Mouse (Mus musculus) heart, postnatal 0 days (tissue): ENCODE results near the gene Eif4g3. TPM values are rescaled to one million over a fixed set of nuclear protein-coding genes. Genes with fewer than 3 reads are reported as not detected.

Source experiments
- ATAC-seq: fragments of 200-750 bp; cut with Nextera tagmentation; 2 replicates; pipeline ENCODE4 v1.8.0; 2017; ENCODE audit warnings: low read depth, moderate number of reproducible peaks, moderate library complexity; ENCODE audit not compliant: insufficient read depth
- DNase-seq: peaks from one replicate; pipeline ENCODE4 v3.0.0-alpha.2; 2016; ENCODE audit warnings: low spot score
- H3K27ac ChIP-seq: fragments of 300-500 bp; sonication (generic); 2 replicates; pipeline ENCODE4 v1.5.1; 2014; ENCODE audit warnings: low read depth, mild to moderate bottlenecking
- H3K27me3 ChIP-seq: fragments of 300-500 bp; sonication (generic); 2 replicates; pipeline ENCODE4 v1.6.1; 2014; ENCODE audit warnings: low read length, mixed read lengths; ENCODE audit not compliant: control insufficient read depth, insufficient read depth
- H3K36me3 ChIP-seq: fragments of 300-500 bp; sonication (generic); replicated peaks from 2 replicates; pipeline ENCODE4 v1.6.1; 2014; ENCODE audit warnings: low read length, mixed read lengths; ENCODE audit not compliant: control insufficient read depth, insufficient read depth
- H3K4me1 ChIP-seq: fragments of 300-500 bp; sonication (generic); 2 replicates; pipeline ENCODE4 v1.6.1; 2014; ENCODE audit warnings: antibody characterized with exemption; ENCODE audit not compliant: control insufficient read depth, insufficient read depth
- H3K4me2 ChIP-seq: fragments of 300-500 bp; sonication (generic); 2 replicates; pipeline ENCODE4 v1.6.1; 2014; ENCODE audit warnings: low read depth, mild to moderate bottlenecking, low read length, moderate library complexity
- H3K4me3 ChIP-seq: fragments of 300-500 bp; sonication (generic); 2 replicates; pipeline ENCODE4 v1.5.1; 2014; ENCODE audit warnings: low read depth, low read length
- H3K9ac ChIP-seq: fragments of 300-500 bp; sonication (generic); replicated peaks from 2 replicates; pipeline ENCODE4 v1.6.1; 2014; ENCODE audit warnings: low read depth, low read length, mixed read lengths
- H3K9me3 ChIP-seq: fragments of 300-500 bp; sonication (generic); replicated peaks from 2 replicates; pipeline ENCODE4 v1.6.1; 2016; ENCODE audit warnings: low read length; ENCODE audit not compliant: control insufficient read depth
- CTCF ChIP-seq: IDR thresholded peaks from 2 replicates; pipeline ENCODE4 v1.5.1; 2016; ENCODE audit warnings: antibody characterized with exemption, control low read depth, low read depth
- EP300 ChIP-seq: IDR thresholded peaks from 2 replicates; pipeline ENCODE4 v1.6.1; 2016; ENCODE audit warnings: antibody characterized with exemption, low read depth
- WGBS: fragments of 180-500 bp; shearing (Covaris S2); extraction: QIAGEN DNeasy Blood & Tissue Kit; methylation state at CpG from one replicate; pipeline ENCODE4 v1.1.7; 2014; 5-methylcytosine and 5-hydroxymethylcytosine counted together
- polyA plus RNA-seq: library from polyadenylated mRNA; unstranded; fragments of >200 nt; fragmentation: Nextera tagmentation; extraction: Ambion mirVana; gene quantifications from 2 replicates; pipeline ENCODE4 v1.2.1, GENCODE M21; 2015
- total RNA-seq: library from RNA; depleted of rRNA; stranded (reverse); fragments of >200 nt; gene quantifications from 2 replicates; pipeline ENCODE4 v1.2.3, GENCODE M21; 2014; ENCODE audit warnings: low replicate concordance

Eif4g3 gene
- total and polyA plus RNA-seq, 2 experiments from 2014 or later: 10.7 to 11.1 TPM

DNA sequence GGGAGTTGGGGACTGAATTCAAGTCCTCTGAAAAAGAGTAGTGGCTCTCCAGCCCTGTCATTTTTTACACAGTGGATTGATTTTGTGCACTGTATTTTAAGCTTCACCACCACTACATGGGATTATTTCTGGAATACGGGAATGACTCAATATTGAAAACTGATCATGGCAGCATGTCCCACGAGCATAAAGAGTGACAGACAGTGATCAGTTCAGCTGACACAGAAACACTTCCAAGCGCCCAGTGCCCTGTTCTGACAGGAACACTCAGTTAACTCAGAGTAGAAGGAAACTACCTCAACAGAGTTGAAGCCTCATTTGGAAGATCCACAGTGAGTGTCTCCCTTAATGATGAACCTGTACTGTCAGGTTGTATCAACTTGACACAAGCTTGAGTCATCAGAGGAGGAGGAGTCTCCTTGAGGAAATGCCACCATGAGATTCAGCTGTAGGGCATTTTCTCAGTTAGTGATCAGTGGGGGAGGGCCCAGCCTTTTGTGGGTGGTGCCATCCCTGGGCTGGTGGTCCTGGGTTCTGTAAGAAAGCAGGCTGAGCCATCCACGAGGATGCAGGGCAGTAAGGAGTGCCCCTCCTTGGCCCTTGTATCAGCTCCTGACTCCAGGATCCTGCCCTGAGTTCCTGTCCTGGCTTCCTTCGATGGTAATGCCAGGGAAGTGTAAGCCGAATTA lies 82.2 kb downstream of the Eif4g3 start:
- no peaks in the 10 kb centered on the region for H3K27me3 ChIP-seq
- H3K27ac ChIP-seq: no peak overlapping the region
- TF ChIP-seq EP300 (no peak), CTCF (no peak)
- H3K4me3 ChIP-seq: no peak overlapping the region
- peaks cover 3% of the 10 kb centered on the region; the same call in 1 of the 2 replicates for H3K4me1 ChIP-seq
- no peaks in the 10 kb centered on the region for H3K9me3 ChIP-seq
- 71% methylated on average over 6 of the region's 6 CpGs for WGBS
- no peak overlapping the region for H3K9ac ChIP-seq
- DNase-seq: no peak
- 0 out of 2 replicates have a peak, but pooled peaks cover 6% of the 10 kb centered on the region for H3K36me3 ChIP-seq
- ATAC-seq: no peak
- H3K4me2 ChIP-seq: no peak overlapping the region

DNA sequence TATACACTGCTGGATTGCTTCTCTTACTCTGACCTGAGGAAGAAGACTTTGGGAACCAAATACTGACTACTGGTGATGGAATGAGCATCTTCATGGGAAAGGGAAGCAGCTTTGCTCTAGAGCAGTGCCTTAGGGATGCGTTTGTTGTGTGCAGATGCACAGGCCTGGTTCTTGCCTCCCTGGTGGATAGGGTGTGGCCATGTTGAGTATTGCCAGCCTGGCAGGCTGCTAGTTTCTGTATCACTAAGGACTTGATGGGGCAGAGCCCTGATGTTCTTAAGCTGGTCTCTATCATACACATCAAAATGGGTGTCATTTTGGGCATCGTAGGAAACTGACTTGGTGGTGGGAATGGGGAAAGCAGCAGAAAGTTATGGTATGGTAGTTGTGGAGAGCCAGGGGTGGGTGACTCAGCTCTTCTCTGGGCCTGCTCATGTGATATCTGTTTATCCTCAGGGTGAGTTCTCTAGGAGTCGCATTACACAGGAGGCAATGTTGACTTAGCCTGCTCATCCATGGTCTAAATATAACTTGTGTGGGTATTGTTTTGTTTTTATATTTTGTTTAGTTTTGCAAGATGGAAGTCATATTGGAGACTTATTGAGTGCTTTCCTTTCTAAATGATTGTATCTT lies 85.0 kb downstream of the Eif4g3 start:
- no peak overlapping the region for H3K4me3 ChIP-seq
- DNase-seq (no peak), ATAC-seq (no peak)
- H3K27ac ChIP-seq: no peak overlapping the region
- 73% methylated on average over 3 of the region's 3 CpGs for WGBS
- H3K36me3 ChIP-seq: peaks cover 7% of the 10 kb centered on the region
- H3K4me2 ChIP-seq: no peak overlapping the region
- H3K9me3 ChIP-seq: no peaks in the 10 kb centered on the region
- no peaks in the 10 kb centered on the region for H3K27me3 ChIP-seq
- H3K9ac ChIP-seq: no peak overlapping the region
- peaks cover 3% of the 10 kb centered on the region; the same call in 1 of the 2 replicates for H3K4me1 ChIP-seq
- no peak for TF ChIP-seq EP300
- no peak for TF ChIP-seq CTCF

DNA sequence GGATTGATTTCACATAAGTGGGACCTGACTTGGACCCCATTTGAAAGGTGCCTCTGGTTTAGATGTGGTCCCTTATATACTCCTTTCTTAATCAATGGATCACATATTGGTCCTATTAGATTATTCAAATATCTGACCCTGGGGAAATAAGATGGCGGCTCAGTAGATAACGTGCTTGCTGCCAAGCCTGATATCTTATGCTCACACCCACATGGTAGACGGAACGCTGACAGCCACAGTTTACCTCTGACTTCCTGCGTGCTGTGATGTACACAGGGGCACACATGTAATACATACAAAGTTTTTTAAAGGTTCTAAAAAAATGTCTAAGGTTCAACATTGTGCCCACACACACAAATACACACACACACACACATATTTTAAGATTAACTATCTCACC lies 86.4 kb downstream of the Eif4g3 start:
- H3K27me3 ChIP-seq: no peaks in the 10 kb centered on the region
- H3K9ac ChIP-seq: no peak overlapping the region
- H3K9me3 ChIP-seq: no peaks in the 10 kb centered on the region
- TF ChIP-seq EP300 (no peak), CTCF (no peak)
- WGBS: 91% methylated on average over 5 of the region's 5 CpGs
- DNase-seq (no peak), ATAC-seq (no peak)
- H3K36me3 ChIP-seq: peaks cover 21% of the 10 kb centered on the region
- no peak overlapping the region for H3K4me3 ChIP-seq
- no peak overlapping the region for H3K27ac ChIP-seq
- H3K4me2 ChIP-seq: no peak overlapping the region
- no peaks in the 10 kb centered on the region for H3K4me1 ChIP-seq

GRCm38 (mm10) chr4:138082466-138082865 lies 89.6 kb downstream of the Eif4g3 start:
- Histone ChIP-seq H3K27ac (no peak overlapping the region), H3K4me2 (no peak overlapping the region), H3K4me1 (no peaks in the 10 kb centered on the region), H3K9ac (no peak overlapping the region), H3K36me3 (peaks cover 47% of the 10 kb centered on the region), H3K27me3 (no peaks in the 10 kb centered on the region), H3K9me3 (no peaks in the 10 kb centered on the region), H3K4me3 (no peak overlapping the region)
- WGBS: 89% methylated on average over 8 of the region's 8 CpGs
- TF ChIP-seq CTCF (no peak), EP300 (no peak)
- ATAC-seq (no peak), DNase-seq (no peak)

DNA sequence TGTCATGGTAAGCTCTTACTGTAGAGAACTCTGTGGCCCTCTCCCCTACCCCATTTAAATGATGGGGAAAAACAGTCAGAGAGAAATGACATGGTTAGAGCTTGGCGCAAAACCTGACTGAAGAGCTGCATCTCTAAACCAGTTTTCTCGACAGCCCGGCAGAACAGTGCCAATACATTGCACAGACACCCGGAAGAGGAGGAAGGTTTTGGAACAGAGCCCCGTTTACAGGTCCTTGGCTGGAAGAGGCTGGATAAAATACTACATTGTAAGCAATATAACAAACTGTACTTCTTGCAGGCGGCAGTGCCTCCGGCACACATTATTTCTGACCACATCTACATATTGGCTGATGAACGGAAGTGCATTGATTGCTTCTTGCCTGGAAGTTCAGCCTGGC lies 91.3 kb downstream of the Eif4g3 start:
- H3K9me3 ChIP-seq: no peaks in the 10 kb centered on the region
- H3K36me3 ChIP-seq: peaks cover 54% of the 10 kb centered on the region
- no peak for ATAC-seq
- no peak for DNase-seq
- H3K4me3 ChIP-seq: no peak overlapping the region
- H3K27ac ChIP-seq: no peak overlapping the region
- no peak for TF ChIP-seq EP300
- no peak for TF ChIP-seq CTCF
- H3K4me2 ChIP-seq: no peak overlapping the region
- H3K4me1 ChIP-seq: no peaks in the 10 kb centered on the region
- WGBS: 71% methylated on average over 8 of the region's 8 CpGs
- no peak overlapping the region for H3K9ac ChIP-seq
- no peaks in the 10 kb centered on the region for H3K27me3 ChIP-seq
